Mouse (Mus musculus) MEL (cell line): ENCODE data around the gene Kbtbd8.

Source experiments
- BHLHE40 ChIP-seq: IDR thresholded peaks from 2 replicates; pipeline ENCODE4 v1.6.1; 2012; ENCODE audit warnings: low read depth, mild to moderate bottlenecking, inconsistent platforms, low read length, improper control_type of control experiment, borderline replicate concordance
- CTCF ChIP-seq, 3 experiments: IDR thresholded peaks in 2 of 3; conservative IDR thresholded peaks in 1 of 3; 2 replicates each; pipeline ENCODE4 v1.5.1; 2011 to 2012; ENCODE audit warnings: low read length in 3 of 3, low read depth in 2 of 3, mild to moderate bottlenecking in 2 of 3, improper control_type of control experiment in 1 of 3, inconsistent platforms in 1 of 3, mixed read lengths in 1 of 3, moderate library complexity in 1 of 3; ENCODE audit not compliant: control insufficient read depth in 1 of 3, insufficient read depth in 1 of 3, poor library complexity in 1 of 3, severe bottlenecking in 1 of 3
- EP300 ChIP-seq, 2 experiments: IDR thresholded peaks; 2 replicates each; pipeline ENCODE4 v1.6.1; 2011; ENCODE audit warnings: improper control_type of control experiment in 2 of 2, low read length in 2 of 2, low read depth in 1 of 2, mild to moderate bottlenecking in 1 of 2
- MAZ ChIP-seq: IDR thresholded peaks from 2 replicates; pipeline ENCODE4 v1.6.1; 2012; ENCODE audit warnings: low read depth, mild to moderate bottlenecking, inconsistent platforms, low read length, improper control_type of control experiment
- POLR2AphosphoS5 ChIP-seq: IDR thresholded peaks from 2 replicates; pipeline ENCODE4 v1.6.1; 2012; ENCODE audit warnings: low read depth, borderline replicate concordance, mild to moderate bottlenecking, inconsistent platforms, low read length, moderate library complexity, mixed read lengths
- SMC3 ChIP-seq: IDR thresholded peaks from 2 replicates; pipeline ENCODE4 v1.6.1; 2011; ENCODE audit warnings: low read depth, low read length, improper control_type of control experiment
- TCF12 ChIP-seq: IDR thresholded peaks from 2 replicates; pipeline ENCODE4 v1.6.1; 2014; ENCODE audit warnings: low read depth, mild to moderate bottlenecking, inconsistent platforms, low read length, improper control_type of control experiment, moderate library complexity

DNA sequence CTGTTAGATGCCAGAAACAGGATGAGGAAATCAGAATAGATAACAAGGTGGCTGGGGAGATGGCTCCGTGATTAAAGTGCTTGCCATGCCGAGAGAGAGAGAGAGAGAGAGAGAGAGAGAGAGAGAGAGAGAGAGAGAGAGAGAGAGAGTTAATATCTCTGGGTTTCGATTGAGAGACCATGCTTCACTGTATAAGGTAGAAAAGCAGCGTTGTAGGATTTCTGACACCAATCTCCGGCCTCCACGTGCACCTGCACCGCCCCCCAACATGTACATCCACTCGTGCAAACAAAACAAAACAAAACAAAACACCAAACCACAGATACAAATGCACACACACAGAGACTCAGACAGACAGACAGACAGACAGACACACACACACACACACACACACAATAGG, 527 bp upstream of the Kbtbd8 start:
- TF ChIP-seq CTCF (IDR thresholded peaks at IDR 0.05 in 2 of 3, conservative IDR thresholded peaks at IDR 0.05 in 1 of 3; ENCODE audit: control insufficient read depth in 1 of 3, insufficient read depth in 1 of 3, low read depth in 2 of 3, low read length in 3 of 3, poor library complexity in 1 of 3, severe bottlenecking in 1 of 3) (no peak), SMC3 (no peak), TCF12 (no peak), EP300 (IDR thresholded peaks at IDR 0.05; ENCODE audit: low read depth in 1 of 2, low read length in 2 of 2) (no peak), POLR2AphosphoS5 (no peak), BHLHE40 (no peak), MAZ (no peak)
